Mouse (Mus musculus) granulocyte monocyte progenitor cell, adult 5-6 weeks (primary cell): ENCODE results near the gene Ugdh. TPM values are rescaled to one million over a fixed set of nuclear protein-coding genes. Genes with fewer than 3 reads are reported as not detected.
"Not testable (repeated sequence)": the region's sequence is repeated elsewhere in the genome, so short reads cannot be mapped to it uniquely, and the experiment has no call there.

Source experiments
- ATAC-seq: replicated peaks from 2 replicates; pipeline ENCODE4 v1.8.0; 2016; ENCODE audit warnings: mild to moderate bottlenecking, moderate TSS enrichment, inconsistent platforms; ENCODE audit not compliant: poor library complexity, severe bottlenecking
- total RNA-seq, 2 experiments: library from RNA; stranded (forward) in 1 of 2; stranded (reverse) in 1 of 2; fragments of 200-712, 200-1000 nt in 1 of 2; fragments of >200 nt in 1 of 2; fragmentation: Nextera tagmentation in 1 of 2; gene quantifications; 2 replicates each; pipeline ENCODE4 v1.2.3; 2014 to 2017

Ugdh gene
- total RNA-seq (2014; fragmentation: Nextera tagmentation) = 54.7 and 56.1 TPM in 2 replicates
- total RNA-seq (2017) = 76.1 and 83.4 TPM in 2 replicates

DNA sequence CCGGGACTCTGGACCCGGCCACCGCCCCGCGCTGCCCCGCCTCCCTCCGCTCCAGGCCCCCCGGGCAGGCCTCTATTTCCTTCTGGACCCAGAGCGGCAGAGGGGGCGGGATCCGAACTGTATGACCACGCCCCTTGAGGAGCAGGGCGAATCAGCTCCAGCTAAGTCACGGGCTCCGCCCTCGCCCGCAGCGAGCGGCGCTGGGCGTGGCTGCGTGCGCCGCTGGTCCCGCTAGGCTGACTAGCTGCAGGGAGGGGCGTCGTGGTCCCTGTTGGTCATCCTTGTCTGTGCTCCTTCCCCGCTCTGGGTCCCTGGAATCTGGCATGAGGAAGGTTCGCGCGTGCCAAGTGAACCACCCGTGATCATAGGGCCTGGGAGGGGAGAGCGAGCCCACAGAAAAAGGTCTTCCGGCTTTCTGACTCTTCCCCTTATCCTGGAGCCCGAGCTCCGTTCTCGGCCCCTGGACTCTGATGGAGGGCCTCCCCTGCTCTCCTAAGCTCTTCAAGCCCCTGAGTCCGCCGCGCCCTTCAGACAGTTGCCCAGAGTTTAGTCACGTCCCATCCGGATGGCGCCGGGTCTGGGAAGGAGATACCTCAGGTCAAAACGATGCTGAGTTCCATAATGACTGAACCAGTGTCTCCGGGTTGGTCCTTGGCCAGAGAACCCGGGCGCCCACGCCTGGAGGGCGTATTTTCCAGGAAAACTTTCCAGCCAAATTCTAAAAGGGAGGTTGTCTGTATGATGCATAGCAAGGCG lies at the start of gene Ugdh:
Gene Ugdh, minus strand, starts transcription at position 144 of the 756 bp plus-strand sequence.
- ATAC-seq = peak; percentile 92

DNA sequence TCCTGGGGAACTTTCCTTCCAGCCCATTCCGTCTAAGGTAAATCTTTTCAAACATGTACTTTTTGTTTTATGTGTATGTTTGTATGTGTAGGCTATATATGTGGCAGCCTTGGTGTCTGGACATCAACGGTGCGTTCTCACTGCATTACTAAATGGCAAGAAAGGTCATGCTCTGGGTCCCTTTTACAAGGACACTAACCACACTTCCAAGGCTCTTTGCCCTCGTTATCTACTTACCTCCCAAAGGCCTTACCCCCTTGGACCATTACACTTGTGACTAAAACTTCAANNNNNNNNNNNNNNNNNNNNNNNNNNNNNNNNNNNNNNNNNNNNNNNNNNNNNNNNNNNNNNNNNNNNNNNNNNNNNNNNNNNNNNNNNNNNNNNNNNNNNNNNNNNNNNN lies 47.2 kb upstream of the Ugdh start:
- no peak for ATAC-seq

DNA sequence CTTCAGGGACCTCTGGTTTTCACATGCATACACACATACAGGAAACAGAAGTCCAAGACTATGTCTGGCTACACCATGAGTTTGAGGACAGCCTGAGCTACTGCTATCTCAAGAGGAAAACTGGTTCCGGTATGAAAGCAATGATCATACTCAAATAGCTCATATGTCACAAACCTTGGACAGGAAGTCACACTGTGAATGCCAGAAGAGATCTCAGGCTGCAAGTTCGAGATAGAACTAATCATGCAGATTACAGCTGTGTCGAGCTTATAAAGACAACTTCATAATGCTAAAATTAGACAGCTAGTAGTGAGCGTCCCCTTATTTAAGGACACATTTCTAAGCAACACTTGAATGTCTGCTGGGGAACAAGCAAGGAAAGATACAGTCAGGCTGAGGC lies 44.8 kb upstream of the Ugdh start:
- ATAC-seq = peak; percentile 17; the same call in 1 of the 2 replicates

DNA sequence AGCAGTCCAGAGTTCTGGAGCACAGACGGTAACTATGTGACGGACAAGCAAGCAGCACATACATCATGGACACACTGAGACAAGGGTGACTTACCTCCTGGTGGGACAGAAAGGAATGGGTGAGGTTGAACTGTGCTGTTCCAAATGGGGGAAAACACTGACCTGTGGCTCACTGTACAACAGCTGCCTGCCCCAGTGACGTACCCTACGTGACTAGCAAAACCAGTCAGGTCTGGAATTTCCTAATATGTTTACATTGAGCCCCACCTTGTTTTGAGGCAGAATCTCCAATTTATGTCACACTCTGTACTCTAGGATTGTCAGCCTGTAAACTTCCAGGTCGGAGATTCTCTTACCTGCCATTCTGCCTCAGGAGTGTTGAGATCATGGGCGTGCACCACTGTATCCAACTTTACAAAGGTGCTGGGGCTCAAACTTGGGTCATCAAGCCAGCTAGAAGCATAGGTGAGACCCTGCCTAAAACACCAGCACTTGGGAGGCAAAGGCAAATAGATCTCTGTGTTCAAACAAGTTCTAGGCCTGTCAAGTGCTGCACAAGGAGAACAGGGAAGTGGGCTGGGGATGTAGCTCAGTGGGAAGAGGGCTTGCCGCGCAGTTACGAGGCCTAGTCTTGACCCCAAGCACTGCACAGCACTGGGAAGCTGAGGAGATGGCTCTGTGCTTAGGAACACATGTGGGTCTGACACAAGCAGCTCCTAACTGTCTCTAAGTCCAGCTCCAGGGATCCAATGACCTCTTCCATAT lies 44.1 kb upstream of the Ugdh start:
- no peak for ATAC-seq

DNA sequence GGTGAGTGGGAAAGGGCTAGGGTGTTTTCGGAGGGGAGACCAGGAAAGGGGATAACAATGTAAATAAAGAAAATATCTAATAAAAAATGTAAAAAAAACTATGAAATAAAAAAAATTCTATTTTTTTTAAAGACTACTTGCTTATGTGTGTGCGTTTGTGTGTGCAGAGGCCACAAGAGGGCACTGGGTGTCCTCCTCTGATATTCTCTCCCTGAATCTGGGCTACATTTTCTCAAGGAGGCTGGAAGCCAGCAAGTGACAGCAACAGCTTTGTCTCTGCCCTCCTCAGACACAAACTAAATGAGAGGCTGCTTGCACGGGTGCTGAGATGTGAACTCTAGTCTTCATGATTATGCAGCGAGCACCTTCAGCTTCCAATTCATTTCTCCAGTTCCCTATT lies 42.5 kb upstream of the Ugdh start:
- ATAC-seq = no peak

DNA sequence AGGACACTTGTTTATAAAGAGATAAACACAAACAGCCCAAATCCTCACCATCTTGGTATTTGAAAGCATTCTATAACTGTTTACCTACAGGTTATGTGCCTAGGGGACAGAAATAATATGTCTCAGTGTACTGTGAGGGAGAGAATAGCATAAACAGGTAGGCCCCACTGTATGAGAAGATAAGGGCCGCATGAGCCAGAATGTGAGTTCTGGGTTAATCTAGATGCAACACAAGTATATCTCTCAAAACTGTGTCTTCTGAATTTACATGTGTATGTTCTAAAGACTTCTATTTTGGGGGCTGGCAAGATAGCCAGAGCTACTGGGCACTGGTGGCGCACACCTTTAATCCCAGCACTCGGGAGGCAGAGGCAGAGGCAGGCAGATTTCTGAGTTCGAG lies 41.0 kb upstream of the Ugdh start:
- ATAC-seq = not testable (repeated sequence)

DNA sequence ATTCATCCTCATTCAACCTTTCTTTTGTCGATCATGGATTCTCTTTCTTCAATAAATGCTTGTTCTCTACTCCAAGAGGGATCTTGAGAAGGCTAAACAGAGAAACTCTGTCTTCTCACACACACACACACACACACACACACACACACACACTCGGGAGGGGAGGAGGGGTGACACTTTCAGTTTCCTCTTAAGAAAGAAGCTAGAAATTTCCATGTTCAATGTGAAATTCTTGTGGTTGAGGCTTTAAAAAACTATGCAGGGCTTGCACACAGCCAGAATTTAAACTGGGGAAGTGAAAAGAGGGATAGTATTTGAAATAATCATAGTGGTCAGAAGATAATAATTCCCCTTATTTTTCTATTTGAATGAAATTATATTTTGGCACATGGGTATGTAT lies 40.1 kb upstream of the Ugdh start:
- peak; percentile 84 for ATAC-seq

DNA sequence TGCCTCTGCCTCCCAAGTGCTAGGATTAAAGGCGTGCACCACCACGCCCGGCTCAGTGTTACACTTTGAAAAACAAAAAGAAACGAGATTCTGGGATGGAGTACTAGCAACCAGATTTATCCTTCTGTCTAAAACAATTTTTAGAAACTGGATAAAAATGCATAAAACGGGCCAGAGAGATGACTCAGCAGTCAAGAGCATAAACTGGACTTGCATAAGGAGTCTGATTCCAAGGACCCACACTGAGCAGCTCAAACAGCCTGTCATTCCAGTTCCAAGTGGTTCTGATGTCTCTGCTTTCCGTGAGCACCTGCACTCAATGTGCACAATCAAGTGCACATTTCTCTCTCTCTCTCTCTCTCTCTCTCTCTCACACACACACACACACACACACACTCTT lies 34.0 kb upstream of the Ugdh start:
- ATAC-seq = no peak

DNA sequence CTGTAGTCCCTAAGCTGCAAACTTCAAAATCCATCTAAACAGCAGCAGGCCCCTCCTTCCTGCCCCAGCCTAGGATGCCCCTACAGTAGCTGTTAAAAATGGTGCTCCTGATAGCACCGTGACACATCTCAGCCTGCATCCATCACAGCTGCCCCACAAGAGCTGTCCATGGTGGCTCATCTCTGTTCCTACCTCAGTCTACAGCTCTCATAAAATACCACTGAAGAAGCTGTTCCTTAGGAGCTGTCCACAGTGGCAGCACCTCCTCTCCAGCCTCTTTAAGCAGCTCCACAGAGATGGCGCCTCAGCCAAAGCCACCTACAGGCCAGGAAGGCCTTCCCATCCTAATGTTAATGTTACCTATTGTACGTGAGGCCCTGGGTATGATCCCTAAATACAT lies 31.2 kb upstream of the Ugdh start:
- ATAC-seq = no peak

DNA sequence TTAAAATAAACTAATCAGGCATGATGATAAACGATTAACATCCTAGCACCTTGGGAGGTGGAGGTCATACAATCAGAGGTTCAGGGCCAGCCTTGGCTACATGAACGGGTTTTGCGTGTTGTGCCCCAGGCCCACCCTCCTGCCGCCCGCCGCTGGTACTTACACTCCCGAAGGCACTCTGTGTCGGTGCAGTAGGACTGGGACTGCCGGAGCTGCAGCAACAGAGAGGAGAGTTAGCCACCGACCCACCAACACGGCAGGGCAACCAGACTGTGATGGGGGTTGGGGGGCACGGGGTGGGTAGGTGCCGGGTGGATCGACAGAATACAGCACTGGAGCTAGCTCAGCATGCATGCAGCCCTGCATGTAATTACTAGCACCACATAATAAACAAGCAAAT lies 24.6 kb upstream of the Ugdh start:
- no peak for ATAC-seq

DNA sequence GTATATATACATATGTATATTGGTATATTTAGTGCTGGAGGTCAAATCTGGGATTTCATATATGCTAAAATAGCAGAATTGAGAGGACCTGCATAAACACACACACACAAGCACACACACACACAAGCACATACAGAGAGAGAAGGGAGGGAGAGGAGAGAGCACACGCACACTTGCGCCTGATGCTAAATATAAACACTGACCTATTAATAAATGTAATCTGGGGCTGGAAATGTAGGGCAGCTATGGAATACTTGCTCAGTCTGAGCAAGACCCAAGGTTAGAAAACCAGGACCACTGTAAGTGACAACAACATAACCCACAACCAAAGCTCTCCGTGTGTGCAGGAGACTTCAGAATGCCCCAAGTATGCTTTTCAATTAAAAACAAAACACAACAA lies 23.7 kb upstream of the Ugdh start:
- no peak for ATAC-seq

DNA sequence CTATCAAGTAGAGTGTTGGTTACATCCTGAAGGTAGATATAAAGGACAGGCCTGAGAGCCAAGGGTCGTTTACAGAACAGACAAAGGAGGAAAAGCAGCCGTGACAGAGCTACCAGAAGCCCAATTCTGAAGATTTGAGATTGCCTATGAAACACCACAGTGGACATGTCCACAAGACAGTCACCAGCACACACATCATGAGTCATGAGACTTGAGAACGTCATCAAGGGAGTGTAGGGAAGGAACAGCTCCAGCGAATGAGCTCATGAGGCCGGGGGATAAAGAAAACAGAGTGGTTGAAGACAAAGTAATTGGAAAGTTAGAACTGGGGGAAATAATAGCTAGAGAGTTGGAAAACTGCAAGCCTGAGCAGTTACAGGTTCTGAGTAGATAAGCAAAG lies 22.1 kb upstream of the Ugdh start:
- no peak for ATAC-seq

DNA sequence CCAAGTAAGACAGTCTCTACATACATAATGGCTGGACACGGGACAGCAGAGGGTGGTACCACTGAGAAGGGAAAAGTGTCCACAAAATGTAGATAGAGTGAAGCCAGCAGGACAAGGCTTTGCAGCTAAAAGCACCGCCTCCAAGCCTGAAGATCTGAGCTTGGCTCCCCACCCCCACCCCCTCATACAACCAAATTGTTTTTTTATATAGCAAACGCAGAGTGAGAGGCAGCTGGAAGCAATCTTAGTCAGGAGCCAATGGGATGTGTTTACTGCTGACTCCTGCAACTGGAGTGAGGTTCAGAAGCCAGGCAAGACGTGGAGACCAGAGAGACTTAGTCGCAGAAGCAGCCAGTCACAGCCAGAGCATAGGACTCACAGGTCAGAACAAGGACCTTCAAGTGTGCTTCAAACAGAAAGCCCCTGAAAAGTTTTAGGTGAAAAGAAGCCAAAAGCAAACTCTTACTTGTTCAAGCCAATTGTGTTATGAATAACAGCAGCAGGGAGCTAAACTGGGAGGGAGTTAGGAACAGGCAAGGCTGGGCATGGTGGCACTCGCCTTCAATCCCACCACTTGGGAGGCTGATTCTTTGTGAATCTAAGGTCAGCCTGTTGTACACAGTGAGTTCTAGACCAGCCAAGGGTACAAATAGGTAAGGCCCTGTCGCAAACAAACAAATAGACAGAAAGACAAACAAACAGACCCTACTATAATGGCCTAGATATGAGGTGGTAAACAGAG lies 21.5 kb upstream of the Ugdh start:
- no peak for ATAC-seq

DNA sequence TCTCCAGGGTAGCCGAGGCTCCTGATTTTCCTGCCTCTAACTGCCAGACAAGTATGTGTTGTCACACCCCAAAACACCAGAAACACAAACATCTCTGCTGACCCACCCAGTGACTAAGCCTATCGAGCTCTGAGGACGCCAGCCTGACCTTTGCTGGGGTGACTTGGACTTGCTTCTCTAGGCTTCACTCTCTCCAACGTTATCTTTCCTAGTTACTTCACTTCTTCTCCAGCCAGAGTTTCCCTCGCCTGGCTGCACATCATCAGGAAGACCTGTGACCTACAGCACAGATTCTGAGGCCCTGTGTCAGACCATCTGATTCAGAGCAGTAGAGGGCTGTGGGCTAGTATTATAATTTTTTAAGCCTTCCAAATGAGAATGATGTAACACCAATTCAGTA lies 19.0 kb upstream of the Ugdh start:
- ATAC-seq = no peak

DNA sequence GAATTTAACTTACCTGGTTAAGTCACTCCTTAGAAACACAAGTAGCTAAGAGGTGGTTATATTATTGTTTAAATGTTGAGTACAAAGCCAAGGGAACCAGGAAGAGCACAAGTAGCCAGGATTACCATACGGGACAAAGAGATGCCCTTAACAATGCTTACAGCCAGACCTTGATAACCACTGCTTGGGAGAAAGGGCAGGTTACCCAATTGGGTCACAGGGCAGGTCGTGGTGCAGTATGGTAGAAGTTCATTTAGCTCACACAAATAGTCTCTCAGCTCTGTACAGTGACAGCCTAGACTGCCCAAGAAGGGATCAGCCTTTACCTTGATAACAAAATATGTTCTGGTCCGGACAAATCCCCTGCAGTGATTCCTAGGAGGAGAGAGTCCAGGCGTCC lies 13.2 kb upstream of the Ugdh start:
- ATAC-seq = no peak

DNA sequence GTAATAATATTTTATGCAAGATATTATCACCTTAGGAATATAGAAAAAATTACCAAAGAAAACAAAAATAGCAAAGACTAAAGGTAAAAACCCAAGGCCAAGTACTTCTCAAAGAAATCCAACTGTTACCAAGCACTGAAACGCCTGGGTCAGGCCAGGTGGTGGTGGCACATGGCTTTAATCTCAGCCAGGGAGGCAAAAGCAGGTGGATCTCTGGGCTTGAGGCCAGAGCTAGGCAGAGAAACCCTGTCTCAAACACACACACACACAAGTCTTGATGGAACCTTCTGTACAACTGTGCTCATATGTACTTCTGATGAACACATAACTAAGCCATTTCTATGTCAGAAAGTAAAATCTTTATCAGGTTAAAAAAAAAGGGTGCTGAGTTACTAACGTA lies 12.1 kb upstream of the Ugdh start:
- no peak for ATAC-seq

DNA sequence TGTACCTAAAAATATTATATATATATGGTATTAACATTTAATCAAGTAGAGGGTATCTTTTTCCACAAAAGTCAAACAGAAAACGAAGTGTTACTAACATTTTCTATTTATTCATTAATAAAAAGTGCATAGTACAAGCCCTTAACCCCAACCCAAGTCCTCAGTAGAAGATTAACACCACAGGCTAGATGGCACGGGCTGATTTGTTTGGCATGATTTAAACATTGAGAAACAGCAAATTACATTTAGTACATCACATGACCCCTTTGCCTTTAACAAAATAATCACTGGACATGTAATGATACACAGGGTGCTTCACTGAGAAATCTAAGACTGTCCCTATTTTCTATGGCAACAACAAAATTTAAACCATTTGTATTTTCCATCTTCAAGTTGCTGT lies 11.0 kb upstream of the Ugdh start:
- no peak for ATAC-seq

DNA sequence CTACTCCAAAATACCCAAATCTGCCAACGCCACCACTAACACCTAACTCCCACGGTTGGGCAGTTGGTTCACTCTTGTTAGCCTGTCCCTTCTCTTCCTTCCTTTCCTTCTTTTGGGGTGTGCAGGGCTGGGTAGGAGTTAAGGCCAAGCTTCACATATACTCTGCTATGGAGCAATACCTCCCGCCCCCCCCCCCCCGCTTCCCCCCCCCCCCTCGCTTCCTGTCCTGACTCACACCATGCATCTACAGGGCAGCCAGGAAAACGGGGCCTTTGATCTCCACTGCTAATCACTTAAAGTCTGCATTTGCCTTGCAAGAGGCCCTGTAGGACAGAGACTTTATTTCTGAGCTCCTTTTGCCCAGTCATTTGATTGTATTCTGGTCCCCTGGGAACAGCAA lies 9.2 kb upstream of the Ugdh start:
- peak; percentile 77 for ATAC-seq

DNA sequence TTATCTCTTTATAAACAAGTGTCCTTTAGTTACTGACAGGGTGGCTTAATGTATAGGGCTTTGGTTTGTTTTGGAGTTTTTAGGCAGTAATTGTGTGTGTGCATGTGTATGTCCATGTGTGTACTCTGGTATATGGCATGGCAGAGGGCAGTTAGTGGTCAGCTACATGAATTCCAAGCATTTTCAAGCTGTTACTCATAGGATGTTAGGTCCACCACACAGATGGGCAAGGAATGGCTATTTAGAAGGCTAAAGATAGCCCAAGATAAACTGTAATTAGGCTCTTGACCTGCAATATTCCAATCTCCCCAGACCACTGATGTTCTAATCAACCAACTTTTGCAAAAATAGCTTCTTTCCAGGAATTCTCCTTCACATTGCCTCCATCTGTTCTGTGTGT lies 2.3 kb upstream of the Ugdh start:
- no peak for ATAC-seq

DNA sequence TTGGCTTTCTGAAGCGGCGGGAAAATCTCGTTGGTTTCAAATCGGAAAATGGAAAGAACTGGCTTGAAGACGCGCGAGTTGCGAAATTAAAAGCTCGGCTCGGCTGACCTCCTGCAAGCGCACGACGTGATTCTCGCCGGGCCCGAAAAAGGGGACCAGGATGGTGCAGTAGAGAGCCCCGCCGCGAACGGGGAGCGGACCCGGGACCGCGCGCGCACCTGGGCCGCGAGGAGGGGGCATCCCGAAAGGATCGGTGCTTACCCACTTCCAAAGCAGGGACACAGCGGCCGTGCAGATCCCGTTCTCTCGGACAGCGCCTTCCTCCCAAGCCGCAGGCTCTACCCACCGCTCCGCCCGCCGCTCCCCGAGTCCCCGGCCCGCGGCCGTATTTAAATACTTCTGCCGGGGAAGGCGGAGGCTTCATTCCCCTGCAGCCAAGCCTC lies 365 bp downstream of the Ugdh start:
- ATAC-seq = peak; percentile 15; the same call in 1 of the 2 replicates
